Mouse (Mus musculus) ES-Bruce4 (cell line): ENCODE measurements at regions not wholly inside any gene's neighbourhood (a gene's known extent, or its start where the extent isn't known, plus 50 kb on each side); places are given as distances from the start of the nearest gene placed in this dataset.

ENCODE experiments used
- H3K27ac ChIP-seq: 2 replicates; pipeline ENCODE4 v1.5.1; 2012; ENCODE audit warnings: low read length, inconsistent platforms; ENCODE audit not compliant: insufficient read depth
- H3K27me3 ChIP-seq: 2 replicates; pipeline ENCODE4 v1.6.1; 2012; ENCODE audit warnings: mild to moderate bottlenecking, low read length, inconsistent platforms; ENCODE audit not compliant: control insufficient read depth, poor library complexity, insufficient read depth, severe bottlenecking
- H3K36me3 ChIP-seq: 2 replicates; pipeline ENCODE4 v1.6.1; 2012; ENCODE audit warnings: inconsistent platforms, mild to moderate bottlenecking, low read length, moderate library complexity; ENCODE audit not compliant: control insufficient read depth, poor library complexity, insufficient read depth, severe bottlenecking
- H3K4me1 ChIP-seq: one replicate; pipeline ENCODE4 v1.8.1; 2011; ENCODE audit warnings: low read length; ENCODE audit not compliant: control insufficient read depth, insufficient read depth
- H3K4me3 ChIP-seq: 2 replicates; pipeline ENCODE4 v1.5.1; 2011; ENCODE audit warnings: low read depth, mild to moderate bottlenecking, low read length
- H3K9ac ChIP-seq: 2 replicates; pipeline ENCODE4 v1.6.1; 2012; ENCODE audit warnings: low read depth, mild to moderate bottlenecking, inconsistent platforms; ENCODE audit not compliant: poor library complexity, severe bottlenecking
- H3K9me3 ChIP-seq: replicated peaks from 2 replicates; pipeline ENCODE4 v1.6.1; 2012; ENCODE audit warnings: mild to moderate bottlenecking, low read length, inconsistent platforms; ENCODE audit not compliant: control insufficient read depth, poor library complexity, insufficient read depth, severe bottlenecking
- CTCF ChIP-seq: IDR thresholded peaks from one replicate; pipeline ENCODE4 v1.8.1; 2011; ENCODE audit warnings: low read depth, low read length
- EP300 ChIP-seq: IDR thresholded peaks from 2 replicates; pipeline ENCODE4 v1.6.1; 2011; ENCODE audit warnings: low read depth, low read length; ENCODE audit not compliant: insufficient read depth
- POLR2A ChIP-seq: IDR thresholded peaks from one replicate; pipeline ENCODE4 v1.8.1; 2011; ENCODE audit warnings: low read length; ENCODE audit not compliant: insufficient read depth

GRCm38 (mm10) chr6:101463812-101464320, 86.2 kb upstream of the Pdzrn3 start:
- Histone ChIP-seq H3K27me3 (no peaks in the 10 kb centered on the region; the same call in 1 of the 2 replicates), H3K27ac (no peak overlapping the region), H3K9ac (no peak overlapping the region), H3K36me3 (no peaks in the 10 kb centered on the region), H3K4me3 (no peak overlapping the region), H3K4me1 (no peaks in the 10 kb centered on the region), H3K9me3 (no peaks in the 10 kb centered on the region)
- TF ChIP-seq CTCF (no peak), EP300 (no peak), POLR2A (no peak)

- no peak for TF ChIP-seq POLR2A
- no peak for TF ChIP-seq EP300
- no peak for TF ChIP-seq CTCF
Observed at GRCm38 (mm10) chr6:101446720-101447119, 69.0 kb upstream of the Pdzrn3 start.

GRCm38 (mm10) chr6:101446316-101446715, 68.6 kb upstream of the Pdzrn3 start:
- no peaks in the 10 kb centered on the region for H3K27me3 ChIP-seq
- no peak overlapping the region for H3K9ac ChIP-seq
- no peak overlapping the region for H3K4me3 ChIP-seq
- H3K27ac ChIP-seq, result no peak overlapping the region
- no peaks in the 10 kb centered on the region for H3K9me3 ChIP-seq
- no peaks in the 10 kb centered on the region for H3K36me3 ChIP-seq
- H3K4me1 ChIP-seq, result no peaks in the 10 kb centered on the region
- TF ChIP-seq CTCF (no peak), EP300 (no peak), POLR2A (no peak)

More at GRCm38 (mm10) chr6:101446720-101447119, 69.0 kb upstream of the Pdzrn3 start:
- H3K36me3 ChIP-seq, result no peaks in the 10 kb centered on the region
- H3K27me3 ChIP-seq, result no peaks in the 10 kb centered on the region
- no peaks in the 10 kb centered on the region for H3K9me3 ChIP-seq
- H3K4me3 ChIP-seq, result no peak overlapping the region
- H3K27ac ChIP-seq, result no peak overlapping the region
- no peak overlapping the region for H3K9ac ChIP-seq
- H3K4me1 ChIP-seq, result no peaks in the 10 kb centered on the region

- no peaks in the 10 kb centered on the region for H3K27me3 ChIP-seq
Observed at GRCm38 (mm10) chr6:101432769-101433168, 55.1 kb upstream of the Pdzrn3 start.

GRCm38 (mm10) chr6:101429634-101430033, 51.9 kb upstream of the Pdzrn3 start:
- Histone ChIP-seq H3K27me3 (no peaks in the 10 kb centered on the region), H3K4me3 (no peak overlapping the region)
- TF ChIP-seq EP300 (no peak), POLR2A (no peak), CTCF (no peak)

More at GRCm38 (mm10) chr6:101432769-101433168, 55.1 kb upstream of the Pdzrn3 start:
- no peaks in the 10 kb centered on the region for H3K36me3 ChIP-seq
- H3K9ac ChIP-seq, result no peak overlapping the region
- H3K4me1 ChIP-seq, result no peaks in the 10 kb centered on the region
- no peak overlapping the region for H3K27ac ChIP-seq
- H3K9me3 ChIP-seq, result no peaks in the 10 kb centered on the region
- TF ChIP-seq CTCF (no peak), EP300 (no peak), POLR2A (no peak)
- no peak overlapping the region for H3K4me3 ChIP-seq

More at GRCm38 (mm10) chr6:101429634-101430033, 51.9 kb upstream of the Pdzrn3 start:
- Histone ChIP-seq H3K9ac (no peak overlapping the region), H3K36me3 (no peaks in the 10 kb centered on the region), H3K9me3 (no peaks in the 10 kb centered on the region), H3K27ac (no peak overlapping the region), H3K4me1 (no peaks in the 10 kb centered on the region)
